Mouse (Mus musculus) adrenal gland, adult (tissue): ENCODE measurements at regions not wholly inside any gene's neighbourhood (a gene's known extent, or its start where the extent isn't known, plus 50 kb on each side); places are given as distances from the start of the nearest gene placed in this dataset.

Source experiments
- DNase-seq, 2 experiments: peaks; one replicate each; pipeline ENCODE4 v3.0.0; 2022 to 2023; ENCODE audit warnings: low spot score in 1 of 2; ENCODE audit not compliant: inconsistent age in 2 of 2

- DNase-seq = peak; percentile 20 to 46
Observed at GRCm38 (mm10) chr5:111506821-111507220, 89.7 kb downstream of the Mn1 start.

DNA sequence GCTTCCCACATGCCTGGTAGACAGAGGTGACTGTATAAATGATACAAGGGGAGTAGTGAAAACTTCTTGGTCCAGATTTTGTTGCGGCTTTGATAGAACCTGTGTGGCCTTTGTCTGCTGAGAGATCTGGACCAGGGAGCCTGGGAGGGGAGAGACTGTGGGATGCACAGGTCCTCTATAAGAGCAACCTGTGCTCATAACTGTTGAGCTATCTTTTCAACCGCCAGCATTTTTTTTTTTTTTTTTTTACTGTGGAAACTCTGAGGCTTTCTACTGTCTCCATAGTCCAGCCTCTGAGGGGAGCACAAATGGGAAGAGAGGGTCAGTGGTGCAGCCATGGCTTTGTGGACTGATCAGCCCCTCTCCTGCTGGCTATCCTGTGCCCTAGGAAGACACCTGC is 90.2 kb downstream of the Mn1 start:
- no peak for DNase-seq

DNA sequence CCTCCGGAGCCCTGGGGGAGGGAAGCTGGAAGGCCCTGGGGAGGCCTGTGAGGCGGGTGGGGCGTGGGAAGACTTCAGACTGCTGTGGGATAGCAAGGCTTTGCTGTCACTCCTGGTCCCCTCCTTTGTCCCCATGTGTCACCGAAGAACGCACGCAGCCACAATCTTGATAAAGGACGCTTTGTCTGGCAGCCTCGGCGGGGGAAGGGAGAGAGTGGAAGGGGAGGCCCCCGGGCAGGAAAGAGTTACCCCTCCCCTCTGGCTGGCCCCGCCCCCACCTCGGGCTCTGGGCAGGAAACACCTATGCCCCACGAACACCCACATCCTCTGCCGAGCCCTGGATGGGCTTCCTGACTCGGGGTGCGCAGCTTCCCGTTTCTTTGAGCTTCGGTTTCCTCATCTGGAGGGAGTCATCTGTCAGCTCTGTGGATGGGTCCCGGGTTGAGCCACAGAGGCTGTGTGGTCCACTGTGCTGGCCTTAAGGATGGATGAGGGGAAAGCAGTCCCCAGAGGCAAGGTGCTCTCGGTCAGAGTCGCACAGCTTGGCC is 91.9 kb downstream of the Mn1 start:
- peak; percentile 57 to 71 for DNase-seq

GRCm38 (mm10) chr5:111509575-111510057 is 92.5 kb downstream of the Mn1 start:
- peak; percentile 19 to 49 for DNase-seq

DNA sequence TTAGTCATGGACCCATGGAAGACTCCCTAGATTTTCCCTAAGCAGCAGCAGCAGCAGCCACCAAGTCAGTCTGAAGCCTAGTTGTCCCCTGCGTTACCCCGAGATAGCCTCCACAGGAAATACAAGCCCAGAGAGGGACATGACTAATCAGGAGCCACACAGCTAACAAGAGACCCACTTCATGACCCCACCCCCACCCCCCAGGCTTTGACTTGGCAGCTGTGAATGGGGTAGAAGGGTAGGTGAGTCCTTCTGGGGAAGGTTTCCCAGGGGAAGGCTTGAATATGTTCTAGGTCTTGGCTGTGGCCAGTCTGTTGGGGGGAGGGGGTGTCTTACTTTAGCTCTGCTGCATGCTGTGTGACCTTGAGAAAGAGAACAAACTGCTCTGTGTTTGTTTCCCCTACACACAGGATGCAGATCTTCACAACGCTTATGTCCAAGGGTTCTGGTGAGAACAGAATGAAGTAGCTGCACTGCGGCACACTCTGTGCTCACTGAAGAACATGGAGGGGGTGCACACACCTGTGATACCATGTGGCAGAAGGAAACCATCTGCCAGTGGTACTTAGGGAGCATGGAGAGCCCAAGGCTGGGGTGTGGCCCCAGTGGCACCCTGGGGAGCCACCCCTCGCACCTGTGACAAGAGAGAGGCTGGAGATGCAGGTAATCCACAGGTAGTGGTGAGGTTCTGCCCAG is 93.2 kb downstream of the Mn1 start:
- DNase-seq = no peak

DNA sequence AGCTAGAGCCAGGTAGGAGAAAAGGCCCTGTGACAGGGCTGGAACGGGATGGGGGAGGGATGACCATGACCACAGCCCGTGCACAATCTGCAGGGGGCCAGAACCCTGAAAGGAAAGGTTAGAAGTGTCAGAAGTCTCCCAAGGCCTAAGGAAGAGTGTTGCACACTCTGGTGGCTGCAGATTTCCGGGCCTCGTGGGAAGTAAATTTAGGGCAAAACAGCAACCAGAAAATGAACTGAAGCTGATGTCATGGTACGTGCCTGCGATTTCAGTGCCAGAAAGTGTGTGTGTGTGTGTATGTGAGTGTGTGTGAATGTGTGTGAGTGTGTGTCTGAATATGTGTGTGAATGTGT is 93.7 kb downstream of the Mn1 start:
- DNase-seq = no peak

GRCm38 (mm10) chr5:111511982-111512381 is 94.8 kb downstream of the Mn1 start:
- no peak for DNase-seq

- DNase-seq = no peak
Observed at GRCm38 (mm10) chr5:111513976-111514375, 96.8 kb downstream of the Mn1 start.

DNA sequence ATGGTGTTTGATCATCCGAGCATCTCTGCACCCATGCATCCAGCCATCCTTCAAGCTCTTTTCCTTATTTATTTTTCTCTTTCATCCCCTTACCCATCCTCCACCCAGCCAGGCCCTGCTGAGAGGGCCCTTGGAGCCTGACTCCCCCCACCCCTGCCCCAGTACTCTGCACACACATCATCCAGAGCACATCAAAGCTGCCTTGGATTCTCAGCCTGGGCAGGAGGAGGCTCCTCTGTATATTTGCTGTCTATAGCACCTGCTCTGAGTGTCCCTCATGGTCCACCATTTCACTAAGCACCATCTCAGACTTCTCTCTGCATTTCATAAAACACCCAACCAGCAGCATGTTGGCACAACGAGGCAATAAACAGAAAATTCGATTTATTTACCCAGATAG is 101.9 kb downstream of the Mn1 start:
- no peak for DNase-seq

DNA sequence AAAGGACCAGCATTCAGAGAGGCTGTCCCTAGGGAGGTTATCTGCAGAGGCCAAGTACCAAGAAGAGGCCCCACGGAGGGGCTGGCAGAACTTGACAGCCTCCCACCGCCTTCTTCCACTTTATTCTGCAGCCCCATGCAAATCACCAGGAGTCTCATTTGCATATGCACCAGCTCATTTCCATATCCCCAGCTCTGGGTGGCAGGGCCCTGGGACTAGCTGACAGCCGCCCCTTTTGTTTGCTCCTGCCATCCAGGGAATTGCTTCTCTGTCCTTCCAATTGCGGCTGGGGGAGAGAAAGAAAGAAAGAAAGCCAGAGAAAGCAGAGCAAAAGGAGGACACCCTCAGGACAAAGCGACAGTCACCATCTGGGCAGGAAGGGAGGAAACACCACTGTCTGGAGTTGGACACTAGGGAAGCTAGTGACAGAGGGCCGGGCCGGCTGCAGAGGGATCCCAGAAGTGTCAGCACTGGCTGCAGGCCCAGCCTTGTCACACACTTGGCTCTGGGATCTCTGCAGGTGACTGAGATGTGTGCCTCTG is 102.4 kb downstream of the Mn1 start:
- no peak for DNase-seq

DNA sequence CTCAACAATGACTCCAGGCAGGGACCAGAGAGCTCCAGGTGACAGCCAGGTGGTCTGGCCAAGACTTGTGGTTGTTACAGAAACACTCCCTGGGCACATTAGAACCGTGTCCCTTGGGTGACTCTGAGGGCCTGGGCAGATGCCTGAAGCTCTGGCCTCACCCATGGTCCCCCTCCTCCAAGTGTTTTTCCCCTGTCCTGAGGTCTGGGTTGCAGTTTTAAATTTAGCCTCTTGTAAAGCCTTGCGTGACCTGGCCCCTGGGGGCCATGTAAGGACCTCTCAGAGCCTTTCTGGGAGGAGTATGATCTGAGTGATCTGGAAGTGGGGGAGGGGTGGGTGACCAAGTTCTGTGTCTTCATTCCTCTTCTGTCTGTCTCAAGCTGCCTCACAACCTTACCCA is 104.7 kb downstream of the Mn1 start:
- no peak for DNase-seq

DNA sequence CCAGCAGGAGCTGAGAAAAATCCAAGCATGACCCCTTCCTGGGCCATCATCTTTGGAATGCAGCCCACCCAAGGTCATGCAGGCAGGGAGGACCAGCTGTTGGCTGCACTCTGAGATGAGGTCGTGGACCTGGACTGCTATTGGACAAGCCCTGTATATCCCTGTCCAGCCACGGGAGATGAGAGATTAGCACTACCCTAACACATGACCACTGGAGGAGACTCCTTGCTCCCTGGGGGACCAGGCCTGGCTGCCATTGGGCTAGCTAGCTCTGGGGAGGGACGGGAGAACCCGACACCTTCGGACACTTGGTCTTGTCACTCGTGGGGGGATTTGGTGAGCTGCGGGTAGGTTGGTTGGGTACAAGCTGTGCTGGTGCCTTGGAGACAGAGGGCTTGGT is 105.4 kb downstream of the Mn1 start:
- no peak for DNase-seq

DNA sequence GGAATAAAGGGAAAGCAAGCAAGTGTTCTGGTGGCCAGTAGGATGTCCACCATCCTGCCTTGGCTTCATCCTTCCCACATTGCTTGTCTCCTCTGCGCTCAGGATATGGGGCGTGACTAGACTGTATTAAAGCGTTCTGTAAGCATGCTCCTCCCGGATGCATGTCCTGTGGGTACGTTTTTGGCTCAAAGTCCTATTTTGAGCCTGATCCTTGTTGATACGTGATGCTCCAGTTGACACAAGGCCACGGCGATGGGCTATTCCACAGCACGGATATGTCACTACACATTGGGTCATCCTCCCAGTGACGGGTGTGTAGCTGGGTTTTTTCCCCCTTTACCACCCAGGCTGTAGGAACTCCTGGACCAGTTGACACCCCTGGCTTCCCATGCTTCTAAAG is 110.6 kb downstream of the Mn1 start:
- no peak for DNase-seq

DNA sequence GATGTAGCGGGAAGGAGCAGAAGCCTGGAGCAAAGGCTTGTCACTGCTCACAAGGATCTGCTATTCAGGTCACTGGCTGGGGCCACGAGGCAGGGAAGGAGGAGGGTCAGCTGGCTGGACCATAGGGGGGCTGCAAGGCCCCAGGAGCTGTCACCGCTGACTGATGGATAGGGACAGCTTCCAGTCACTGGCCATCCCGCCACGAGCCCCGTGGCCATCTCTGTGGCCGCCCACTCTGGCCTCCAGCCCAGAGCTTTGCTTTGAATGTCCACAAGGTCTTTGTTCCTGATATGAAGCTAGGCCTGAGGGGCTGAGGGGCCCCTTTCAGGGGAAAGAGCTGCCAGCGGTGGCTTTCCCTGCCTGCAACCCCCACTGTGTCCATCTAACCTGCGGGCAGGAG is 111.9 kb downstream of the Mn1 start:
- no peak for DNase-seq

DNA sequence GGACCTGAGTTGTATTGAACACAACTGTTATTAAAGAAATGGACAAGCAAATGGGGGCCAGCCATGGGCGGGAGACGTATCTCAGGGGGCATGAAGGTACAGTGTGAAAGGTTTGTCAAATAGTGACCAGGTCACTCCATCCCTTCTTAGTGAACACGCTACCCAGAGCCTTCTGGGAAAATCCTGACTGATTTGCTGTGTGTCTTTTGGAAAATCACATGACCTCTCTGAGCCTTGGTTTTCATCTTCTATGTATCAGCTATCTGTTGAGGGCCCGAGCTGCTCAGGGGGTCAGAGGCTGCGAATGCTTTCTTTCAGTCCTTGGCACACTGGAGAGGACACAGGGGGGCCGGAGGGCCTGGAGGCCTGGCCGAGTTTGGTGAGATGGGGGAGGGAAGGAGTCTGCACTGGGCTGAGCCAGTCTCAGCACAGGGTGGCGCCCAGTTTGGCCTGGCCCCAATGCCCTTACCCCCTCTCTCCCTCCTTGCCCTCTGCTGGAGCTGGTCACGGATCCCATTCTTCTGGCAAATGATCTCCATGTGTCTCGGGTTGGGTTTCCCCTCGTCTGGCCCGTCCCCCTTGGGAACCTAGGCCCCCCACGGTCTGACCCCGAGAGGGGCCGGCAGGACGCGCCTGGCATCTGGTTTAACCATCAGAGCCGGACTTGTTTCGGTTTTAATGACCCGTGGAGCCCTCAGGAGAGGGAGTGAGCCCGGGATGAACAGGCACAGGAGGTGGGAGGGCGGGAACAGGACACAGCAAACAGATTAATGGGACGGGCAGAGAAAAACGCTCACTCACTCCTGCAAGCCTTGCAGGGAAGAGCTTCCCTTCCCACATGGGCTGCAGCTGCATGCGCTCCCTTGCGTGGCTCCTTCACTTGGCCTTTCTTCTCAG is 113.7 kb downstream of the Mn1 start:
- DNase-seq = no peak

DNA sequence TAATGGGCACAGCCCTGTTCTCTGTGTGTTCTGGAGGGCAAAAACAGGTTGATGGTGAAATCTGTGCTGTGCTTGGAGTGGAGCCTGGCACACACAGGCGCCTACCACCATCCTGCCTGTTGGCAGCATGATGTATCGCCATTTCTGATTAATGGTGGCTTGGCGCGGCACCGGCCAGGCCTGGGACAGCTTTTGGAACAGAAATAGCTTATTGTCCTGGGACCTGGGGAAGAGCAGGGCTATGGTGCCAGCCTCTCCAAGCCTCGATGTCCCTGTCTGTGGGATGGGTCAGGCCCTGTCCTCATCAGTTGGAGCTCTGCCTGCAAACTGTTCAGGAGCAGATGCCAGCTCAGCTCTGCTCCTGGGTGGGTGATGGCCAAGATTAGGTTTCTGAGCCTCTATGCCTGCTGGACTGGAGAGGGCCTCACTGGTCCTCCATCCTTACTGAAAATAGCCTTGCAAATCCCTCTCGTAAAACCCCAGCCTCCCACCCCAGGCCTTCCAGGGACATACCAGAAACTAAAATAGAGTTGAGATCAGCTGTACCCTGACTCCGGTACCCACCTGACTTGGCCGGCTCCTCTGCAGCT is 115.4 kb downstream of the Mn1 start:
- DNase-seq = no peak

- peak; percentile 42 to 73 for DNase-seq
Observed at GRCm38 (mm10) chr5:111535978-111536377, 118.8 kb downstream of the Mn1 start.

GRCm38 (mm10) chr5:111538560-111539450 is 121.6 kb downstream of the Mn1 start:
- DNase-seq = no peak

- DNase-seq = no peak
Observed at GRCm38 (mm10) chr5:111540486-111540885, 123.3 kb downstream of the Mn1 start.

DNA sequence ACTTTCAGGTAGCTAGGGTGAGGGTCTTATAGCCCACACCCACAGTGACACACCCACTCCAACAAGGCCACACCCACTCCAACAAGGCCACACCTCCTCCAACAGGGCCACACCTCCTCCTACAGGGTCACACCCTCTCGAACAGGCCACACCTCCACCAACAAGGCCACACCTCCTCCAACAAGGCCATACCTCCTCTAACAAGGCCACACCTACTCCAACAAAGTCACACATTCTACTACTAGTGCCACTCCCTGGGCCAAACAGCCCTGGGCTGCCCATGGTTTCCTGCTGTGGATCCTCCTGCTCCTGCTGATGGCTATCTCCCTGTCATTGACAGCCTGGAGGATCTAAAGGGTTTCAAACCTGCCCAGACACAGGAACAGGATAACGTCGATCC is 124.9 kb downstream of the Mn1 start:
- no peak for DNase-seq
